Mouse (Mus musculus) liver, embryonic 14.5 days (tissue): ENCODE measurements around the gene Lin9.

Source experiments
- CTCF ChIP-seq: IDR thresholded peaks from 2 replicates; pipeline ENCODE4 v1.5.1; 2016; ENCODE audit warnings: antibody characterized with exemption, low read depth, control low read depth
- EP300 ChIP-seq: IDR thresholded peaks from 2 replicates; pipeline ENCODE4 v1.6.1; 2016; ENCODE audit warnings: antibody characterized with exemption, low read depth

DNA sequence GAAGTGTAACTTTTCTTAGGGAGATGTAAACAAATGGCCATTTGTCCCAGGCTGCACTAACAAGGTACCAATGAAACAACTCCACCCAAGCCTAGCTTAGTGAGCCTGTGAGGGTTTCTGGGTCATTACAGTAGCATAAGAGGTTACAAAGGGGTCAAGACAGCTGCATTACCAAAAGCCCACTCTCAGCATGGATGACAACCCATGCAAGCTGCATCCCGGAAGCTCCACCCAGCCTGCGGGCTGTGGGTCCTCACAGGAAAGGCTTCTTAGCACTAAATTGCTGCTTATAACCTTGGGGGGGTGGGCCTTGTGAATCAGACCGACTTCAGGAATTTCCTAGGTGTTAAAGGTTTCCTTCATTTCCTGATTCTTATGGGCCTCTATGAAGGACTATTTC, 34.8 kb upstream of the Lin9 start:
- no peak for TF ChIP-seq CTCF
- no peak for TF ChIP-seq EP300
